Mouse (Mus musculus): Measurements from ENCODE around the gene Pigu. TPM values are rescaled to one million over a fixed set of nuclear protein-coding genes. Genes with fewer than 3 reads are reported as not detected.

Pigu gene
- polyA plus RNA-seq (2012; rRNA removed): 50.9 and 53.8 TPM in 2 replicates

DNA sequence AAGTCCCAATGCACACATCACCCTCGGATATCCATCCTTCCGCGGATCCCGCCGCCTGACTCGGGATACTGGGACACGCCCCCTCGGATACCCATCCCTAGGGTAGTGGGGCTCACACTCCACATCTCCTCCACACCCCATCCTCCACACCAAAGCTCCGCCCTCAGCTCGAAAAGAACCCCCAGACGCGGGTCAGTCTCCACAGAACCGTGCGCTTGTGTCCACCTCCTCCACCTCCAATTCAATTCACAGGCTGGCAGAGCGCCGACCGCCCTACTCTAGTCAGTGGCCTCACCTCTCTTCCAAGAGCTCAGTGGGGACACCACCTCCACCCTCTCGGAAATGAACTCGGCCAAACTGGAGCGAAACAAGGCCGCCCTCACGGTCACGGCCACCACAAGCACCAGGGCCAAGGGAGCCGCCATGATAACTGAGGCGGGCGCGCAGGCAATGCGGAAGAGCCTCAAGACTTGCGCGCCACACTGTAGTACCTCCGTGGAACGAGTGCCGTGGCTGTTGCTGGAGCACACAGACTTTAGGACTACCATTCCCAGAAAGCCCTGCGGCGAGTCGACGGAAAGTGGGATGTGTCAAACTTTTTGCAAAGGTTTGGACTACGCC lies at the start of gene Pigu:
Gene Pigu, minus strand, starts transcription at position 460 of the 621 bp plus-strand sequence.

DNA sequence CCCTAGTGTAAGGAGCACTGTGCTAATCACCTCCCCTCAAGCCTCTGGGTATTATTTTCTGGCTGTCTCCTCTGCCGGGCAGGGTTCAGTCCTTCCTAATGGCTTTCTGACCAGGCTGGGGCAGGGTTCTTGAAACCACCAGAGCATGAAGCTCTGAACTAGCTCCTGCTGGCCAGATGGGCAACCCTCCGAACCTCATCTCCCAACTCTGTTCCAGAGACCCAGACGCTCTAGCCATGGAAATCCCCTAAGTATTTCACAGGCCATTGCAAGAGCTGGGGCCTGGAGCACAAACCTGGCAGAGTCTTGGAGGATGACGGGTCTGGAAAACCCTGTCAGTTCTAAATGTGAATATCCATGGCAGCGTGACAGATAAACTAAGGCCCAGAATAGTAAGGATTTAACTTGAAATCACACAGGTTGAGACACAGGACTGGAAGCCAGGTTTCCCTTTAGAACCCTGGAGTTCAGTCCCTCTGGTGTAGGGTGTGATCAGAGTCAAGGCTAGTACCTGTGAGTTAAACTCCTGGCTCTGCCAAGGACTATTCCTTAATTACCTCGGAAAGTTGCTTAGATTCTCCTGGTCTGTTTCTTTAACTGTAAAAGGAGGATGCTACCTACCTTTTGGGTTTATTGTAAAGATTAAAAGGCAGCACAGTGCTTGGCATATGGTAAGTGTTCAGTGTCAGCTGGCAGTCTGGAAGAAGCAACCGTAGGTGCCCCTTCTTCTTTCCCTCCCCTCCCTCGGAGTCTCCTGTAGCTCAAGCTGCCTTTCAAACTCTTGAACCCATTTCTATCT lies 23.2 kb upstream of the Pigu start, which contains the start of gene Trp53inp2:
Gene Trp53inp2, plus strand, starts transcription at position 799 of the 799 bp plus-strand sequence.

GRCm38 (mm10) chr2:155276195-155276594 lies 81.0 kb downstream of the Pigu start, which contains the start of gene Map1lc3a:
TSS of gene Map1lc3a (plus strand) at chr2:155276297.

GRCm38 (mm10) chr2:155236362-155236992 lies 120.8 kb downstream of the Pigu start, which contains the start of gene Dynlrb1:
TSS of gene Dynlrb1 (plus strand) at chr2:155236533.

Other genes with a start within 250 kb of the Pigu start
- 4.2 and 5.3 TPM in 2 replicates for gene Itch, start 223.9 kb downstream of the Pigu start, polyA plus RNA-seq (2012; rRNA removed)
- gene Dynlrb1, start 120.9 kb downstream of the Pigu start, polyA plus RNA-seq (2012; rRNA removed): 153 and 203 TPM in 2 replicates
- gene Map1lc3a, start 81.1 kb downstream of the Pigu start, polyA plus RNA-seq (2012; rRNA removed): 615 and 845 TPM in 2 replicates
- 203 and 214 TPM in 2 replicates for gene Trp53inp2, start 23.6 kb upstream of the Pigu start, polyA plus RNA-seq (2012; rRNA removed)
- gene Ncoa6, start 116.5 kb upstream of the Pigu start, polyA plus RNA-seq (2012; rRNA removed): 54.7 and 58.5 TPM in 2 replicates
- 29.9 and 32.3 TPM in 2 replicates for gene Acss2, start 160.5 kb upstream of the Pigu start, polyA plus RNA-seq (2012; rRNA removed)
- 22.8 and 26.3 TPM in 2 replicates for gene Ggt7, start 160.8 kb upstream of the Pigu start, polyA plus RNA-seq (2012; rRNA removed)
- 22.9 and 32.6 TPM in 2 replicates for gene Gss, start 235.4 kb upstream of the Pigu start, polyA plus RNA-seq (2012; rRNA removed)

Data from ovary, adult 2 months (tissue).